ENCODE assay signal across 21 mouse cellular contexts in genomic region chr5:88989018-88989417, GRCm38 (mm10).
DNase-seq lines count a peak whose midpoint lies in the region; ATAC-seq and TF ChIP-seq lines count a peak whose summit lies in the region.
"Had no signal": no experiment of that assay in that cellular context is flagged by ENCODE, and none has a peak within 500 bp of the region (broad histone marks: within the 10 kb centered on the region; RNA-seq: fewer than 3 reads in every experiment).

No protein-coding gene starts in this region.

- no peaks in the 10 kb centered on the region for H3K27me3 ChIP-seq in hindbrain, embryonic 16.5 days (replicated peaks; ENCODE audit: control insufficient read depth, insufficient read depth, low read length)
- H3K27me3 ChIP-seq in hindbrain, embryonic 10.5 days (ENCODE audit: insufficient read depth, poor library complexity, severe bottlenecking): no peaks in the 10 kb centered on the region
- H3K27me3 ChIP-seq in cerebellum, adult 2 months (ENCODE audit: control insufficient read depth, insufficient read depth, low read length): no peaks in the 10 kb centered on the region
- H3K27me3 ChIP-seq: embryonic facial prominence, embryonic 15.5 days; heart, embryonic 12.5 days; intestine, embryonic 15.5 days; liver, embryonic 12.5 days; midbrain, embryonic 13.5 days had no signal

- H3K4me2 ChIP-seq in hindbrain, embryonic 16.5 days (ENCODE audit: low read length): no peak overlapping the region
- H3K4me2 ChIP-seq: embryonic facial prominence, embryonic 15.5 days; heart, embryonic 12.5 days; hindbrain, embryonic 14.5 days; intestine, embryonic 15.5 days; liver, embryonic 12.5 days; midbrain, embryonic 13.5 days had no signal

- TF ChIP-seq CTCF in layer of hippocampus, adult 2 months (conservative IDR thresholded peaks at IDR 0.05): no peak
- no peak for TF ChIP-seq CTCF in cerebellum, adult 2 months (IDR thresholded peaks at IDR 0.05; ENCODE audit: borderline replicate concordance, insufficient read depth, low read depth, low read length)

- no peaks in the 10 kb centered on the region for H3K36me3 ChIP-seq in hindbrain, embryonic 16.5 days (ENCODE audit: control insufficient read depth, insufficient read depth, low read length)
- no peaks in the 10 kb centered on the region for H3K36me3 ChIP-seq in hindbrain, embryonic 10.5 days
- H3K36me3 ChIP-seq: embryonic facial prominence, embryonic 15.5 days; heart, embryonic 12.5 days; intestine, embryonic 15.5 days; liver, embryonic 12.5 days; midbrain, embryonic 13.5 days had no signal

- no peaks in the 10 kb centered on the region for H3K9me3 ChIP-seq in hindbrain, embryonic 16.5 days (ENCODE audit: control insufficient read depth, low read length)
- no peaks in the 10 kb centered on the region for H3K9me3 ChIP-seq in hindbrain, embryonic 10.5 days
- H3K9me3 ChIP-seq: embryonic facial prominence, embryonic 15.5 days; heart, embryonic 12.5 days; intestine, embryonic 15.5 days; liver, embryonic 12.5 days; midbrain, embryonic 13.5 days had no signal

- no peak for TF ChIP-seq POLR2A in cerebellum, adult 2 months (IDR thresholded peaks at IDR 0.05; ENCODE audit: borderline replicate concordance, insufficient read depth, low read length)

- H3K4me3 ChIP-seq in hindbrain, embryonic 16.5 days (ENCODE audit: low read length): no peak overlapping the region
- no peak overlapping the region for H3K4me3 ChIP-seq in hindbrain, embryonic 10.5 days
- H3K4me3 ChIP-seq in layer of hippocampus, adult 2 months: no peak overlapping the region
- H3K4me3 ChIP-seq in brown adipose tissue, adult 24 weeks (ENCODE audit: insufficient read depth, low read depth, low read length): no peak overlapping the region
- H3K4me3 ChIP-seq in cerebellum, adult 2 months (replicated peaks; ENCODE audit: insufficient read depth, low read depth, low read length): no peak overlapping the region
- H3K4me3 ChIP-seq: embryonic facial prominence, embryonic 15.5 days; heart, embryonic 12.5 days; intestine, embryonic 15.5 days; liver, embryonic 12.5 days; midbrain, embryonic 13.5 days had no signal

- no peak overlapping the region for H3K9ac ChIP-seq in hindbrain, embryonic 16.5 days (ENCODE audit: low read depth, low read length)
- H3K9ac ChIP-seq: embryonic facial prominence, embryonic 15.5 days; heart, embryonic 12.5 days; hindbrain, embryonic 14.5 days; intestine, embryonic 15.5 days; liver, embryonic 12.5 days; midbrain, embryonic 13.5 days had no signal

- ATAC-seq in hindbrain, embryonic 16.5 days: 0 out of 2 replicates have a peak, but pooled peaks have one; percentile 17
- ATAC-seq: forebrain, embryonic 16.5 days; intestine, embryonic 15.5 days; liver, embryonic 12.5 days; midbrain, embryonic 13.5 days had no signal

- DNase-seq in hindbrain, embryonic 10.5 days (ENCODE audit: low spot score): no peak
- DNase-seq in layer of hippocampus, adult 2 months (ENCODE audit: low spot score in 2 of 2): no peak
- no peak for DNase-seq in layer of hippocampus, adult 18-20 months (ENCODE audit: low spot score in 2 of 2)
- DNase-seq in naive thymus-derived CD4-positive, alpha-beta T cell, adult 2 months (ENCODE audit: low read depth): peak; percentile 37
- no peak for DNase-seq in cerebellum, adult 2 months
- DNase-seq: adrenal gland, adult 2 months; B cell, adult 2 months; cerebellum, adult 11 months; cerebellum, postnatal 36 days; heart, postnatal 14 days; spleen, adult 18-20 months; thymus, postnatal 25 days had no signal

- no peaks in the 10 kb centered on the region for H3K4me1 ChIP-seq in hindbrain, embryonic 16.5 days (ENCODE audit: control insufficient read depth, insufficient read depth, low read depth, low read length)
- H3K4me1 ChIP-seq in hindbrain, embryonic 10.5 days (replicated peaks): no peaks in the 10 kb centered on the region
- H3K4me1 ChIP-seq in brown adipose tissue, adult 24 weeks (ENCODE audit: control insufficient read depth, insufficient read depth, insufficient read length, low read length): peaks cover 6% of the 10 kb centered on the region; the same call in 1 of the 2 replicates
- H3K4me1 ChIP-seq in cerebellum, adult 2 months (ENCODE audit: control insufficient read depth, insufficient read depth, low read length): peaks cover 5% of the 10 kb centered on the region; the same call in 1 of the 2 replicates
- H3K4me1 ChIP-seq: embryonic facial prominence, embryonic 15.5 days; heart, embryonic 12.5 days; intestine, embryonic 15.5 days; liver, embryonic 12.5 days; midbrain, embryonic 13.5 days had no signal

- no peak overlapping the region for H3K27ac ChIP-seq in hindbrain, embryonic 16.5 days (ENCODE audit: low read depth, low read length)
- no peak overlapping the region for H3K27ac ChIP-seq in hindbrain, embryonic 10.5 days
- peak overlapping the region; percentile 43; the same call in 1 of the 2 replicates for H3K27ac ChIP-seq in layer of hippocampus, adult 2 months
- H3K27ac ChIP-seq in brown adipose tissue, adult 24 weeks (replicated peaks; ENCODE audit: low read depth, low read length): peak overlapping the region; percentile 51; the same call in 1 of the 2 replicates
- no peak overlapping the region for H3K27ac ChIP-seq in cerebellum, adult 2 months (ENCODE audit: insufficient read depth, low read length)
- H3K27ac ChIP-seq: embryonic facial prominence, embryonic 15.5 days; hindbrain, embryonic 14.5 days; intestine, embryonic 15.5 days; liver, embryonic 12.5 days; midbrain, embryonic 13.5 days had no signal

Comparison
In these comparisons a context has a peak if more than half of its experiments do, and no peak if none do; other contexts are left out.
1. H3K27ac ChIP-seq: peak in layer of hippocampus, adult 2 months (single experiment) and brown adipose tissue, adult 24 weeks (single experiment); none in hindbrain, embryonic 16.5 days (single experiment), hindbrain, embryonic 10.5 days (single experiment) and cerebellum, adult 2 months (single experiment).